Mouse (Mus musculus): Measurements from ENCODE around the gene Slc38a3.

Slc38a3 gene

DNA sequence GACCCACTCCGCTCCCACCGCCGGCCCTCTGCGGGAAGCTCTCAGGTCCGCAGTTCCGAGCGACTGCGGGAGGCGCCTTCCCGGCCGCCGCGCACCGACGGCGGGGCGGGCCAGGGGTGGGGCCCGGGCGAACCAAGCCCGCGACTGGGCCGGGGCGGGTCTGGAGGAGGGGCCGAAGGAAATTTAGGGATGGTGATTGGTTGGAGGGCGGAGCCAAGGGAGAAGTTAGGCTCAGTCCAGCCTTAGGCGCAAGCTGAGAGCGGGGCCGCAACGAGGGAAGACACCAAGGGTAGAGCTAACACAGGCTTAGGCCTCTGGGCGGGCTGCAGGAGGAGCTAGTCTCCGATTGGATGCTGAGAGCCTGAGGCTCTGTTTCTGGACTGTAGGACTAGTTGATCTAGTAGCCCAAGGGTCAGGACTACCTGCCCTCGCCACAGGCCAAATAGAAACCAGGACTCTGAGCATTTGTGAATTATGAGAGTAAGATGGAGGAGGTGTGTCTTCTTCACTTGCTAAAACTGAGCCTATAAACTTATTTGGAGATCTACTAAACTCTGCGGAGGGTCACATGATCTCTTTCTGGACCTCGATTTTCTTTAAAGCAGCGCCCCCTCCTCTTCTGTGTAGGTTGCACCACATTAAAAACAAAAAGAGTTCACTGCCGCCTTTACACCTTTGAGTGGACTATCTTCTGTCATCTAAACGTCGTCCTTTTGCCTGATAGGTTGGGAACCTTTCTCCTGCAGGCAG is 33.9 kb downstream of the Slc38a3 start, which contains the start of gene Gnai2:
Gene Gnai2, minus strand, starts transcription at position 89 of the 750 bp plus-strand sequence.
- DNase-seq (ENCODE audit: low spot score in 2 of 2), result peak; percentile 97

DNA sequence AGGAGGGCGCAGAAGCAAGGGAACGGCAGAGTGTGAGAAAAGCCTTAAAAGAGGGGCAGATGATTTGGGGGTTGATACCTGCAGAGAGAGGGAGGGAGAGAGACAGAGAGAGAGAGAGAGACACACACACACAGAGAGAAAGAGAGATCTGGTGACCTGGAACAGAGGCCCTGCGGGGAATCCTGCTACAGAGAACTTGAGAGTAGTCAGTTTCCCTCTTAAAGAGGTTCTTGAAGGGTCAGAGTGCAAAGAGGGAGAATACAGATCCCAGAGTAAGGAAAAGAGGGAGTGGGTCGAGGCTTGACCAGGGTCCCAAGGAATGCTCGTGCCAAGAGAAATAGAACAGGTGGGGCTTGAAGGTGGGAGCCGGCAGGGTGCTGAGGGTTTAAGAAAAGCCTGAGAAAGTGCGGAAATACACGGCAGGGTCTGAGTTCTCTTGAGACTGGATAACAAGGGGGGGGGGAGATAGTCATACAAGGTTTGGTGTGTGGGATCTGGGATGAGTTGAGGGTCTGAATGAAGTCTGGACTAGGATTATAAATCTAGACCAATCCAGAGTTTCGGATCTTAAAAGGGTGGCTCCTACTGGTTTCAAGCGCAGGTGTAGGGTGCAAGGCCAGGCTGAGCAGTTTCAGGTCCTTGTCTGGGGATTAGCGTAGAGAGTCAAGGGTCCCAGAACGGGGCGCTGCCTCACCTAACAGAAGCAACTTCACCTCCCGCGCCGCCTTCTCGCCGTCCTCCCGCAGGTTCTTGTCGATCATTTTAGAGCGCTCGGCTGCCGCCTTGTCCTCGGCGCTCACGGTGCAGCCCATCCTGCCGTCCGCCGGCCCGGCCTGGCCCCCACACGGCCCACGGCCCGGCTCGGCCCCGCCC is 34.7 kb downstream of the Slc38a3 start:
- DNase-seq (ENCODE audit: low spot score in 2 of 2), result no peak

DNA sequence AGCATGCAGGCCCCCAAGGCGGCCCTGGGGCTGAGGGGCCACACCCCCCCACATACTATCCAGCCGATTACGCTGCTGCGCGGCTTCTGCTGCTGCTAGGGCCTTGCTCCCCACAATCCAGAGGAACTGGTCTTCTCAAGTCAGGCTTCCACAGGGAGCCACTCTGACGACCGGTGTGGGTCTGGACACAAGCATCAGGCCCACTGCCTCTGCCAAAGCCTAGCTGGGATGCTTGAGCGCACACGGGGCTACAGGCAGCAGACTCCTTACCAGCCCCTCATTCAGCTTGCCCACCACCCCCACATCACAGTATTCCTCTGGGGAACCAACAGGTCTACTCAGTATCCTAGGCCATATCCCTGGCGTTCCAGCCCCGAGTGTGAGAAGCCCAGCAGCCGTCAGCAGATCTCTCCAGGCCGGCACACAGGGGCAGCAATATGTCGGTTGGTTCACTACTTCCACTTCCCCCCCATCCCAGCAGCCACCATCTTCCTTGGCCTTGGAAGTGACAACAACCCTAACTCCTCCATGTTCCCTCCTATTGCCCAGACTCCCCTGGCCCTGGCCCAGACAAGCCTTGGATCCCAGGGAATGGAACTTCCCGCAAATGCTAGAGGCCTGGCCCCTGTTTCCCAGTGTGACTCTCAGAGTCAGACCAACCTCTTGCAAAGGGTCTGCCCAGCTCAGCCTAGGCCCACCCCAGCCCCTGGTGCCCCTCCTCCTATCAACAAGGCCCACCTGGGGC is 35.5 kb downstream of the Slc38a3 start:
- peak in 1 of 2 experiments; percentile 34 for DNase-seq (ENCODE audit: low spot score in 2 of 2)

DNA sequence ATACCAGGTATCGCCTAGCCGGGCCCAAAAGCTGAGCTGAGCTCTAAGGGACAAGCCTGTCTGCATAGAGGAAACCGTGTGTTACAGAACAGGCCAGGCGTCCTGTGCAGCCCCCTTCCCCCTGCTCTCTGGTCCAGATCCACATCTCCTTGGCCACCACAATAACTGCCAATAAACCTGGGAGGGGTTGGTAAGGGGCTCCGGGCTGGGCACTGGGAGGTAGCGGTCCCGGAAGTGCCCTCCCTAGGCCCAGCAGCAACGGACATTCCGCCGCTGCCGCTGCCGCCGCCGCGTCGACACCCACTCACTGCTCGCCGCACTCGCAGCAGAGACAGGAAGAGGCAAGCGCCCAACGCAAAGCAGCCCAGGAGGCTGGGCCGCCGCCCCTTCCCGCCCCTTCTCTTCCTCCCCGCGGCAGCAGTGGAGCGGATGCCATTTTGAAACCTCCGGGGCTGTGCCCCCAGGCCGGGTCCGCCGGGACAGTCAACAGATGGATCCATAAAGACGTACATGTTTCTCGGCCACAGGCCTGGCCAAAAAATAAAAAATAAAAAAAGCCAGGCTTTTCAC is 36.2 kb downstream of the Slc38a3 start:
- DNase-seq (ENCODE audit: low spot score in 2 of 2), result peak; percentile 71 to 83

DNA sequence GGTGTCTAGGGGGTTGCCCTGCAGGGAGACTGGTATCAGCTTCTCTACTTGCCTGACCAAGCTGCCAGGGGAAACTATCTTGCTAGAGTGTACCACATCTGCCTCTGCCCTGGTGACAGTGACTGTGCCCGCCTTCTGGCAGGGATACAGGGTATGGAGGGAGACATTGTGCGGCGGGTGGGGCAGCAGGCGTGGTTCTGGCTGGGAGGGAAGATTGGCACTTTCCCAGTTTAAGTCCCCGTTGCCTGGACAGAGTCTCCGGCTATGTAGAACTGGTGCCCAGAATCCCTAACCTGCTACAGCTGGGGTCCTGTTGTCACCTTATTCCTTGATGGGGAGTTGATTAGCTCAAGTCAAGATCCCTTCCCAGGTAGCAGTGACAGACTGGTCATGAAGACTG is 36.9 kb downstream of the Slc38a3 start:
- peak in 1 of 2 experiments; percentile 47 for DNase-seq (ENCODE audit: low spot score in 2 of 2)

DNA sequence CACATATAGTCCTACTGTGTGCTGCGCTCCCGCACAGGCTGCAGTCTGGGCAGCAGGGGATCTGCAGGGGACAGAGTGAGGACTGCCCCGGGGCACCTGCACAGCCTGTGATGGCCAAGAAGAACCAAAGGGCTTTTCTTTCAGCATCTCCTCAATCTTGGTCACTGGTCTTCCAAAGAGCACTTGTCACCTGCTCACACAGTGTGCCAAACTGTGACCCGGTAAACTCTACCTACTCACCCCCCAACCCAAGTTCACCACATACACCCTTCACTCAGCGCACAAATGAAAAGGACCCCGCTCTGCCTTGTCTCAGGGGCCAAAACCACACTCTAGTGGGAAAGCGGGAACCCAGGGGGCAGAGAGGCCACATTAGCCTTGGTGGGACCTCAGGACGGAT is 37.5 kb downstream of the Slc38a3 start:
- no peak for DNase-seq (ENCODE audit: low spot score in 2 of 2)

DNA sequence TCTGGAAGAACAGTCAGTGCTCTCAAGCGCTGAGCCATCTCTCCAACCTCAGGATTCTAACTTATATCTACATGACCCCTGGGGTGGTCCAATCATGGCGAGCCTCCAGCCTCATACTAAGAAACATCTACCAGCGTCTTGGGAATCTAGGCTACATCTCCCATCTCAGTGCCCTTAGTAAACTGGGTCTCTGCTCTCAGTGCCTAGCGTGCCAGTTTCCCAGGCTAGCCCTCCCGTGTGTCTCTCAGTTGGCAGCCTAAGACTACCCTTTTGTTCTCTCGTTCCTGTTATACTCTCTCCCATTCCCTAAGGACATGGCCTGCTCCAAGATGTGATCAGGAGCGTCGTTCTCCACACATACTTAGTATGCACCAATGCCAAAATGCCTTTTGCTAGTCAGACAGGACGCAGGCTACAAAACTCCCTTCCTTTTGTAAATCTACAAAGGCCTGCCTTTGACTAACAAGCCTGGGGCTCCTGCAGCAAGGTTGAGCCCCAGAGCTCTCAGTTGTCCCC is 38.0 kb downstream of the Slc38a3 start:
- no peak for DNase-seq (ENCODE audit: low spot score in 2 of 2)

DNA sequence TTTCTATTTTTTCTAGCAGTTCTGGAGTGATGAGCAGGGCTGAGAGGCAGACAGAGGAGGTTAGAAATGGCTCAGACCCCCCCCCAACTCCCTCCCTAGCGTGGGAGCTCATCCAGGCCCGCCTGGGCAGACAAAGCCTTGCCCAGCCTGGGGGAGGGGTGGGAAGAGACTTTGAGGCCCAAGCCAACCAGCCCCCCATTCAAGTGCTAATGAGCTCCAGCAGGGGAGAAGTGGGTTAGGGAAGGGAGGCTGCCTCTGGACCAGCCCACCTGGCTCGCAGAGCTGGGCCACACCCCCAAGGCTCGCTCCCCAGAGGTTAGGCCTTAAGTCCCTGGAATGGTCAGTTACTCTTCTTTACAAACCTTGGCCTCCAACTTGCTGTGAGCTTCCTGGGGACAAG is 38.8 kb downstream of the Slc38a3 start:
- DNase-seq (ENCODE audit: low spot score in 2 of 2), result no peak

DNA sequence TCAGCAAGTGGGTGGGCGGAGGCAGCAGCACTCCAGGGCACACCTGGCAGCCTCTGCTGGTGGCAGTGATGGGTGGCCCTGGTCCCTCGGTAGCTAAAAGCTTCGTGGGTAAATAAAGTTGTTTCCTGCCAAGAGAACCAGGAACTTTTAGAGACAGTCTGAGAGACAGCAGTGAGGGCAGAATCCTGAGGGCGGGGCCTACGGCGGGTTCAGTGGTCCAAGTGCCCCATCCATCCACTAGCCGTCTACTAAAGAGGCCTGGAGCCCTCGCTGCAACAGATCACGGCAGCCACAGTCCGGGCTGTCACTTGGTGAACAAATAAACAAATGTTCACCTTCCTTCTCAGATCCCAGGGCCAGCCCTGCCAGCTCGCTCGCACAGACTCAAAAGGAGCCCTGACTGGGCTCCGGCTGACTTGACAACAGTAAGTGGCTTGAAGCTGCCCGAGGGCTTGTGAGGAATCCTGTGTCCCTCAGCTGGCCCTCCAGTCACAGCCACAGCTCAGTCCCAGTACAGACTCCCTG is 39.4 kb downstream of the Slc38a3 start:
- no peak for DNase-seq (ENCODE audit: low spot score in 2 of 2)

DNA sequence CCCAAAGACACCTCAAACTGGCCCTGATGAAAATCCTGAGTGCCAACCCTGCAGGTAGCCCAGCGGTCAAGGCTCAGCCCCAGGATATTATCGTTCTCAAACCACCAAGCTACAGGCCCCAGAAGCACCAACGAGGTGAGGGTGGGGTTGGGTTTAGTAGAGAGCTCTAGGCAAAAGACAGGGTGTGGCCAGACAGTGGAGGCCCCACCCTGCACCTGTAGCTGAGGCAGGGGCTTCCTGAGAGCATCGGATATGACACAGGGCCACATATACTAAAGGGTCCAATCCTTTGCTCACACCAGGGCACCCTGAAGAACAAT is 40.0 kb downstream of the Slc38a3 start:
- DNase-seq (ENCODE audit: low spot score in 2 of 2), result no peak

DNA sequence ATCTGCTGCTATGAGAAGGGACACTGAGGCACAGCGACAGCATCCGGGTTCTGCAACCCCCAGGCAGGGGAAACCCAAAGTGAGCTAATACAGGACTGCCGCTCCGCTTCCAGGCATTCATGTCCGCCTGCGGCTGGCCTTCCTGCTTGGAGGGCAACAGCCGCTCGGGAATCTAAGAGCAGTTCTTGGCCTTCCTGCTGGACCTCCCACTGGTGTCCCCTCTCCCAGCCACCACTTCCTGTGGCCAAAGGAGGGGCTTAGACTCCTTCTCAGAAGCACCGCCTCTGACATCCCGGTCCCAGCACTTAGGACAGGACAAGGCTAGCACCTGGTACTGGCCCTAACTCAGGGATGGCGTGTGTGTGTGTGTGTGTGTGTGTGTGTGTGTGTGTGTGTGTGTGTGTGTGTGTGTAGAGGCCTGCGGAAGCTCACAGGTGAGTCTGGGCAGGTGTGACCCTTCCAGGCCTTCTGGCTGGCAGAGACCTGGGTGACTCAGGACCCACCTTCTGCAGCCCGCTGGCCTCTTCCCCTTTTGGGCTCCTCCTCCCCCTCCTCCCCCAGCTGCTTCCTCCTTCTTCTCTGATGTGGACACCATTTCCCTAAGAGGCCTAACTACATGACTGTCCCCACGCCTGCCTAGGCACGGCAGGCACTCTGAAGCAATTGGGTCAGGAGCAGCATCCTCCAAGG is 40.5 kb downstream of the Slc38a3 start:
- DNase-seq (ENCODE audit: low spot score in 2 of 2), result peak in 1 of 2 experiments; percentile 31

DNA sequence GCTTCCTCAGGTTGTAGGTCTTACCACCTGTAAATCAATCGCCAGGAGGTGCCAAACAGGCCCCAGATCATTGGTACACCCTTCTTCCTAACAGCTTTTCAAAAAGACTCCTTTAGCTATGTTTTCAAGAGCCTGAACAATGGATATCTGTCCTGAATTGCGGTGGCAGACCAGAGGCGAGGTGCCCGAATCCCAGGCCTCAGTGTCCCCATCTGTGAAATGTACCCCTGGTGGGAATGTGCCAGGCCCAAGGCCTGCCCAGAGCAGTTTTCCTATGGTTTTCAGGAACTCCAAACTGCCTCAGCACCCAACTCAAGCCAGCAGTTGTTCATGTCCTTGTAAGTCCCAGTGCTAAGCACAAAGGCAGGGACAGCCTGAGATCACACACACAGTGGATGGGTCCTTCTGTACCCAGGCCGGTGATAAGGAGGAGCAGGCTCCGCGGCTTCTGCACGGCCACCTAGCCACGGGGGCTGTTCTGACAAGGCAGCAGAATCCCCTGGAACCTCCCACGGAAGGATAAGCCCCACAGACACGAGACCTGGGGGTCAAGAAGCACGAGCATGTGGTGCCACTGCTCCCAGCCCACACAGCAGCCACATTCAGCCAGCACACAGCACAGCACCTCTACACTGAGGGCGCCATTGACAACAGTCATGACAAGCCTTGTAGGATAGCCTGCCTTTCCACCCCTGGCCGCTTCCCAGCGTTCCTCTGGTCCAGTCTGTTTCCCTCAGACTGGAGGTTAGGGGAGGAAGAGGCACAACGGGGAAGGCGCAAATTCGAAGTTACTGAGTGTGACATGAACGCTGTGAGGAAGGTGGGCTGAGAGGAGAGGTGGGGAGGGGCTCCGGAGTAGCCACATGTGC is 41.7 kb downstream of the Slc38a3 start:
- DNase-seq (ENCODE audit: low spot score in 2 of 2), result no peak

DNA sequence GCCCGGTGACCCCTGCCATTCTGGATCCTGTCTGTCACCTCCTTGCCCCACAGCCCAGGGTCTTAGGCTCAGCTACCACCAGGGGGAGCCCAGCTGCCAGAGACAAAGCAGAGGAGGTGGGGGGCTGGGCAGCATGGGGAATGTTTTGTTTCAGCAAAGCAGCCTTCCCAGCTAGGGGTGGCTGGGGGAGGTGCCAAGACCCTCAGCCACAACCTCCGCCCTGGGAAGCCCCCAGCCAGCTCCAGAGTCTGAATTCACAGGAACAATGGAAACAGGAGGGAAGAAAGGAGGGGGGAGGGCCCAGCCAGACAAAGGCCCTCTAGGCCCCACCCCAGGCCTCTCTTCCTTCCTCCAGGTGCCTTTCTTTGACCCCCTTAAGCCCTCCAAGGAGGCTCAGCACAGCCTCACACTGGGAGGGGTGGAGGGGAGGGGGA is 42.5 kb downstream of the Slc38a3 start:
- DNase-seq (ENCODE audit: low spot score in 2 of 2), result peak; percentile 57 to 75

DNA sequence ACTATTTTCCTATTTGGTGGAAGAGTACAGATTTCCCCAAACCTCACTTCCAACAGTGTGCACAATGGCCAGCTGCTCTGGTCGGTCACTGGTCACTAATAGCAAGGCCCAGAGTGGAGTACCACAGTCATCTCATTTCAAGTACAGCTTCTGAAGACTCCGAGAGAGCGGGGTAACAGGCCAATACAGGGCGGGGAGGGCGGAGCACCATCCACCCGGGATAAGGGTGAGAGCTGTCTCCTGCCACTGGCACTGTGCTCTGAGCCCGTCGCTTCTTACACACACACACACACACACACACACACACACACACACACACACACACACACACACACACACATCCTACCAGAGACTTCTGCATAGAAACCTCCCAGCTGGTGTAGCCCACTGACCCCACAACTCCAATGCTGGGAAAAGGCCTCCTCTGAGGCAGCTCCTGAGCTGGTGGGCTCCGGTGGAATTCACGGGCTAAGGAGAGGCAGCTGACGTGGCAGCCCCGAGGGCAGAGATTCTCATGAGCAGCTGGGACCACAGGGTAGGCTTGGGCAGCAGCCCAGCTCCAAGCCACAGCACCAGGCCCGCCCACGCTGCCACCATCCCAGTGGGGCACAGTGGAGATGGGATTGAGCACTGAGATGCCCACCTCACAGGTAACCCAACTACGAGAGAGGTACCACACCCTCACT is 43.0 kb downstream of the Slc38a3 start:
- DNase-seq (ENCODE audit: low spot score in 2 of 2), result no peak

DNA sequence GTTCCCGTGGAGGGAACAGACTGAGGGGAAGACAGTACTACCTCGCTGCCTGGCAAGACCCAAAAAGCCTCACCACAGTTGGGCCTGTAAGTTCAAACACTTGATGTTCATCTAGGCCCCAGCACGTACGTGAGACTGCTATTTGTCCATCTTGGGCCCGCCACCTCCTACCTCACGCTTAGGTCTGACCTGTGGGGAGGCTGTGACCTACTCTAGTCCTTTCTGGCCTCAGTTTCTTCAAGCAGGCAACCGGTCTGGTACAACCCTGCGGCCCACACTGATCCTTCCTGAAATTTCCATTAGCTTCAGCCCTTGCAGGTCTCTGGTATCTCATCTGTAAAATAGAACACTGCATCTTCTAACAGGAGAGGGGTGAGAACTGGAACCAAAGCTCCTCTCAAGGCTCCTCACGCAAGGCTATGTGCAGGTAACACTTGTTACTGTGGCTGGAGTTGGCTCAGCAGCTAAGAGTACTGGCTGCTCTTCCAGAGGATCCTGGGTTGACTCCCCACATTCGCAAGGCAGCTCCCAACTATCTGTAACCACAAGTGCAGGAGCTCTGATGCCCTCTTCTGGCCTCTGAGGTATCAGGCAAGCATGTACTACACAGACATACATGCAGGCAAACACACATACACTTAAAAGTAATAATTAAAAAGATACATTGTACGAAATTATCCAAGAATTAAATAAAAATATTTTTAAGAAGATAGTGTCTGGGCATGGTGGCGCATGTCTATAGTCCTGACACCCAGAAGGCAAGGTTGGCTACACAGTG is 43.8 kb downstream of the Slc38a3 start:
- no peak for DNase-seq (ENCODE audit: low spot score in 2 of 2)

DNA sequence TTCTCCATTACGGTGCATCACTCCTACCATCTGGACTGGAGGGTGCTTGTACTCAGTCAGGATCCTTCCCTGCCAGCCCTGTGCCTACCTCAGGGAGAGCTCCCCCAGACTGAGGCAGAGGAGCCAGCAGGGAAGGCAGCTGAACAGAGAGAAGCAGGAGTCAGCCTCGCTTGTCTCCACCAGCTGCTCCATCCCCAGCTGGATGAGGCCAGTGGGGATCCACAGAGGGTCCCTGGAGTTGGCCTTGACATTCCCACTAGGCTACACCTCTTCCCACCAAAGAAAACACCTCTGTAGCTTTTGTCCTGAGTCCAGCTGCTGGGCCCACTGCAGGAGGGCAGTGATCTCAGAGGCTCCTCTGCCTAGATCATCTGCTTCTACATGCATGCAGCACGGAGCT is 44.4 kb downstream of the Slc38a3 start:
- no peak for DNase-seq (ENCODE audit: low spot score in 2 of 2)

DNA sequence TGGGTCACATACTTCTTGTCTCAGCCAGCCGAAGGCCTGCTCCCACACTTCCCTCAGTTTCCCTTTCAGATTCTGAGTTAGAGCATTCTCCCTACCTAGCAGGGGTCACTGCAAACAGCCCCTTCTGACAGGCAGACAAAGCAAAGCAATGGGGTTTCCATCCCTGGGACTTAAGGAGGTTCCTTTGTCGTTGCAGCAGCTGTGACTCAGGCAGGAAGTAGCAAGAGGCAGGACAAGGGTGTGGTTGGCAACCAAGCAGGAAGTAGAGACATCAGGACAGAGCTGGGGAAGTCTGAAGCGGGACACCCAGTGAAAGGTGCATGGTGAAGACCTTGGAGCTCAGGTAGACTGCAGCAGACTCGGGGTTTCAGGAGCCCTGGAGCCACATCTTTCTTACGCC is 44.8 kb downstream of the Slc38a3 start:
- DNase-seq (ENCODE audit: low spot score in 2 of 2), result peak in 1 of 2 experiments; percentile 48

DNA sequence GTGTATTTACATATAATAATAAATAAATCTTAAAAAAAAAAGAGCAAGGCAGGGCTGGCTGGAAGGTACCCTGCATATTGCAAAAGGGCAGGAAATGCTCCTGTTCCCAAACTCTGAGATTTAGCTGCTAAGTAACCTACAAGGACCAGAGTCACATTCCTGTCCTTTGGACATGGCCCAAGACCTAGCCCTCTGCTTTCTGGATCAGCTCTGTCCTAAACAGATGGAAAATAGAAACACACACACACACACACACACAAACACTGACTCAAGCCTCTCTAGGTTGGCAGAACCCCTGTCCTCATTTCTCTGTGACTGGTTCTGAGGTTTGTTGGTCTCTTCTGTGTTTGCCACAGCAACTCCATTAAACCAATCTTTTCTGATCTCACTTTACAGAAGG is 48.4 kb downstream of the Slc38a3 start:
- DNase-seq (ENCODE audit: low spot score in 2 of 2), result no peak

DNA sequence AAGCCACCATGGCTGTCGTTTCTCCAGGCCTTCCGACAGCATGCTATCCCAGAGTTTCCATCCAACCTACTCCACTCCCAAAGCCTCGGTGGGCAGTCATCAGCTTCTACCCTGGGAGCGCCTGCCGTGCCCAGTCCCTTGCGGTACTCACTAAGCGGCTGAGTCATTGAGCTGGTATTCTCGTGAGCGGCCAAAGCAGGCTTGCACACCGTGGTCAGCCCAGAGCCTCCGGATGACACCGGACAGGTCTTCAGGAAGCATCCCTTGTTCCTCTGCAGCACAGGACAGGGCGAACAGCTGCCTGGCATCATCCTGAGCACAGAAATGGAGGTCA is 49.8 kb downstream of the Slc38a3 start:
- no peak for DNase-seq (ENCODE audit: low spot score in 2 of 2)

All from urinary bladder, postnatal 36 days (tissue).